Mouse (Mus musculus) heart, embryonic 15.5 days (tissue): ENCODE measurements around the gene Adamts9. TPM values are rescaled to one million over a fixed set of nuclear protein-coding genes. Genes with fewer than 3 reads are reported as not detected.

Experiments
- ATAC-seq: fragments of 200-750 bp; cut with Nextera tagmentation; replicated peaks from 2 replicates; pipeline ENCODE4 v1.8.0; 2017; ENCODE audit warnings: low read depth, moderate TSS enrichment; ENCODE audit not compliant: insufficient number of reproducible peaks, insufficient read depth, low FRiP score
- H3K27ac ChIP-seq: fragments of 300-500 bp; sonication (generic); 2 replicates; pipeline ENCODE4 v1.5.1; 2015; ENCODE audit warnings: mild to moderate bottlenecking, inconsistent platforms
- H3K27me3 ChIP-seq: fragments of 300-500 bp; sonication (generic); 2 replicates; pipeline ENCODE4 v1.6.1; 2015; ENCODE audit warnings: inconsistent platforms
- H3K36me3 ChIP-seq: fragments of 300-500 bp; sonication (generic); 2 replicates; pipeline ENCODE4 v1.6.1; 2015; ENCODE audit warnings: mild to moderate bottlenecking, inconsistent platforms
- H3K4me1 ChIP-seq: fragments of 300-500 bp; sonication (generic); replicated peaks from 2 replicates; pipeline ENCODE4 v1.6.1; 2015; ENCODE audit warnings: inconsistent platforms
- H3K4me2 ChIP-seq: fragments of 300-500 bp; sonication (generic); 2 replicates; pipeline ENCODE4 v1.6.1; 2015; ENCODE audit warnings: inconsistent platforms, mild to moderate bottlenecking, moderate library complexity
- H3K4me3 ChIP-seq: fragments of 300-500 bp; sonication (generic); 2 replicates; pipeline ENCODE4 v1.5.1; 2015; ENCODE audit warnings: mild to moderate bottlenecking, inconsistent platforms
- H3K9ac ChIP-seq: fragments of 300-500 bp; sonication (generic); 2 replicates; pipeline ENCODE4 v1.6.1; 2015; ENCODE audit warnings: mild to moderate bottlenecking, inconsistent platforms
- H3K9me3 ChIP-seq: fragments of 300-500 bp; sonication (generic); replicated peaks from 2 replicates; pipeline ENCODE4 v1.6.1; 2016; ENCODE audit warnings: inconsistent platforms
- WGBS: fragments of 180-500 bp; shearing (Covaris S2); methylation state at CpG from one replicate; pipeline ENCODE4 v1.1.7; 2015; ENCODE audit warnings: mixed read lengths; 5-methylcytosine and 5-hydroxymethylcytosine counted together
- polyA plus RNA-seq: library from polyadenylated mRNA; unstranded; fragments of >200 nt; fragmentation: Nextera tagmentation; extraction: Ambion mirVana; gene quantifications from 2 replicates; pipeline ENCODE4 v1.2.1, GENCODE M21; 2015

The Adamts9 gene
- polyA plus RNA-seq, 1 experiment from 2014 or later = 6.5 TPM

- no peaks in the 10 kb centered on the region for H3K27me3 ChIP-seq
- H3K9me3 ChIP-seq = no peaks in the 10 kb centered on the region
- H3K36me3 ChIP-seq = peaks cover 24% of the 10 kb centered on the region
- ATAC-seq = no peak
- 69% methylated on average over 12 of the region's 12 CpGs for WGBS
- peaks cover 34% of the 10 kb centered on the region for H3K4me1 ChIP-seq
- H3K9ac ChIP-seq = no peak overlapping the region
- no peak overlapping the region for H3K4me3 ChIP-seq
- peak overlapping the region; percentile 12; the same call in 1 of the 2 replicates for H3K27ac ChIP-seq
- no peak overlapping the region for H3K4me2 ChIP-seq
Observed at GRCm38 (mm10) chr6:92858721-92859510, 84.4 kb downstream of the Adamts9 start.

GRCm38 (mm10) chr6:92857761-92858160 lies 85.5 kb downstream of the Adamts9 start:
- peaks cover 24% of the 10 kb centered on the region for H3K36me3 ChIP-seq
- no peak overlapping the region for H3K4me3 ChIP-seq
- no peak for ATAC-seq
- H3K4me1 ChIP-seq = peaks cover 31% of the 10 kb centered on the region
- H3K9me3 ChIP-seq = no peaks in the 10 kb centered on the region
- H3K4me2 ChIP-seq = no peak overlapping the region
- no peaks in the 10 kb centered on the region for H3K27me3 ChIP-seq
- 86% methylated on average over 13 of the region's 13 CpGs for WGBS
- no peak overlapping the region for H3K9ac ChIP-seq
- H3K27ac ChIP-seq = no peak overlapping the region

- Histone ChIP-seq H3K4me3 (no peak overlapping the region), H3K27ac (no peak overlapping the region), H3K4me1 (peaks cover 29% of the 10 kb centered on the region), H3K36me3 (peaks cover 13% of the 10 kb centered on the region), H3K9me3 (no peaks in the 10 kb centered on the region), H3K4me2 (no peak overlapping the region), H3K9ac (no peak overlapping the region), H3K27me3 (no peaks in the 10 kb centered on the region)
- 60% methylated on average over 4 of the region's 4 CpGs for WGBS
- no peak for ATAC-seq
Observed at GRCm38 (mm10) chr6:92854873-92855272, 88.4 kb downstream of the Adamts9 start.

GRCm38 (mm10) chr6:92850250-92850649 lies 93.0 kb downstream of the Adamts9 start:
- H3K9ac ChIP-seq = no peak overlapping the region
- no peaks in the 10 kb centered on the region for H3K9me3 ChIP-seq
- H3K4me2 ChIP-seq = peak overlapping the region; percentile 36
- H3K27ac ChIP-seq = peak overlapping the region; percentile 89
- WGBS = 9% methylated on average over 5 of the region's 5 CpGs
- no peaks in the 10 kb centered on the region for H3K27me3 ChIP-seq
- H3K4me1 ChIP-seq = peaks cover 33% of the 10 kb centered on the region
- peaks cover 9% of the 10 kb centered on the region for H3K36me3 ChIP-seq
- H3K4me3 ChIP-seq = no peak overlapping the region
- ATAC-seq = peak; percentile 92

GRCm38 (mm10) chr6:92849208-92849607 lies 94.1 kb downstream of the Adamts9 start:
- no peaks in the 10 kb centered on the region for H3K9me3 ChIP-seq
- ATAC-seq = no peak
- no peak overlapping the region for H3K9ac ChIP-seq
- H3K4me2 ChIP-seq = no peak overlapping the region
- no peak overlapping the region for H3K4me3 ChIP-seq
- WGBS = 76% methylated on average over 9 of the region's 9 CpGs
- H3K36me3 ChIP-seq = peaks cover 8% of the 10 kb centered on the region
- peaks cover 30% of the 10 kb centered on the region for H3K4me1 ChIP-seq
- H3K27ac ChIP-seq = peak overlapping the region; percentile 64
- no peaks in the 10 kb centered on the region for H3K27me3 ChIP-seq

- Histone ChIP-seq H3K4me2 (no peak overlapping the region), H3K4me1 (peaks cover 30% of the 10 kb centered on the region), H3K36me3 (peaks cover 5% of the 10 kb centered on the region), H3K27me3 (no peaks in the 10 kb centered on the region), H3K4me3 (no peak overlapping the region), H3K9ac (no peak overlapping the region), H3K9me3 (no peaks in the 10 kb centered on the region), H3K27ac (peak overlapping the region; percentile 68)
- no peak for ATAC-seq
- 34% methylated on average over 4 of the region's 4 CpGs for WGBS
Observed at GRCm38 (mm10) chr6:92846614-92847013, 96.7 kb downstream of the Adamts9 start.

GRCm38 (mm10) chr6:92845898-92846297 lies 97.4 kb downstream of the Adamts9 start:
- WGBS = 54% methylated on average over 8 of the region's 8 CpGs

GRCm38 (mm10) chr6:92843474-92843873 lies 99.8 kb downstream of the Adamts9 start:
- H3K36me3 ChIP-seq = peaks cover 4% of the 10 kb centered on the region
- ATAC-seq = no peak
- WGBS = 82% methylated on average over 2 of the region's 2 CpGs
- H3K9me3 ChIP-seq = no peaks in the 10 kb centered on the region
- H3K27ac ChIP-seq = no peak overlapping the region
- H3K4me3 ChIP-seq = no peak overlapping the region
- H3K4me2 ChIP-seq = no peak overlapping the region
- no peak overlapping the region for H3K9ac ChIP-seq
- H3K4me1 ChIP-seq = peaks cover 11% of the 10 kb centered on the region
- no peaks in the 10 kb centered on the region for H3K27me3 ChIP-seq

More at GRCm38 (mm10) chr6:92845898-92846297, 97.4 kb downstream of the Adamts9 start:
- Histone ChIP-seq H3K4me1 (peaks cover 27% of the 10 kb centered on the region), H3K27me3 (no peaks in the 10 kb centered on the region), H3K4me2 (0 out of 2 replicates have a peak overlapping the region, but pooled peaks have one; percentile 9), H3K9ac (no peak overlapping the region), H3K9me3 (no peaks in the 10 kb centered on the region), H3K27ac (peak overlapping the region; percentile 68), H3K4me3 (no peak overlapping the region), H3K36me3 (peaks cover 5% of the 10 kb centered on the region)
- ATAC-seq = no peak

GRCm38 (mm10) chr6:92842000-92842399 lies 101.3 kb downstream of the Adamts9 start:
- Histone ChIP-seq H3K4me2 (no peak overlapping the region), H3K36me3 (no peaks in the 10 kb centered on the region), H3K27me3 (no peaks in the 10 kb centered on the region), H3K9ac (no peak overlapping the region), H3K9me3 (no peaks in the 10 kb centered on the region), H3K4me1 (peaks cover 11% of the 10 kb centered on the region), H3K4me3 (no peak overlapping the region), H3K27ac (no peak overlapping the region)
- no peak for ATAC-seq
- 41% methylated on average over 2 of the region's 2 CpGs for WGBS

- WGBS = 86% methylated on average over 2 of the region's 2 CpGs
- no peak overlapping the region for H3K4me3 ChIP-seq
- H3K9me3 ChIP-seq = no peaks in the 10 kb centered on the region
- no peak overlapping the region for H3K9ac ChIP-seq
- H3K4me2 ChIP-seq = no peak overlapping the region
- H3K27me3 ChIP-seq = no peaks in the 10 kb centered on the region
- no peak overlapping the region for H3K27ac ChIP-seq
- no peaks in the 10 kb centered on the region; the same call in 1 of the 2 replicates for H3K36me3 ChIP-seq
- ATAC-seq = no peak
- peaks cover 31% of the 10 kb centered on the region for H3K4me1 ChIP-seq
Observed at GRCm38 (mm10) chr6:92831106-92831505, 112.2 kb downstream of the Adamts9 start.

GRCm38 (mm10) chr6:92829148-92829547 lies 114.1 kb downstream of the Adamts9 start:
- no peak overlapping the region for H3K4me2 ChIP-seq
- no peaks in the 10 kb centered on the region; the same call in 1 of the 2 replicates for H3K36me3 ChIP-seq
- H3K27ac ChIP-seq = no peak overlapping the region
- H3K9ac ChIP-seq = no peak overlapping the region
- WGBS = 95% methylated on average over 2 of the region's 2 CpGs
- no peaks in the 10 kb centered on the region for H3K27me3 ChIP-seq
- no peak for ATAC-seq
- peaks cover 26% of the 10 kb centered on the region for H3K4me1 ChIP-seq
- no peaks in the 10 kb centered on the region for H3K9me3 ChIP-seq
- no peak overlapping the region for H3K4me3 ChIP-seq

GRCm38 (mm10) chr6:92827360-92827759 lies 115.9 kb downstream of the Adamts9 start:
- Histone ChIP-seq H3K27ac (peak overlapping the region; percentile 7), H3K4me2 (peak overlapping the region; percentile 6; the same call in 1 of the 2 replicates), H3K9ac (no peak overlapping the region), H3K4me3 (no peak overlapping the region), H3K4me1 (peaks cover 26% of the 10 kb centered on the region), H3K36me3 (no peaks in the 10 kb centered on the region), H3K27me3 (no peaks in the 10 kb centered on the region), H3K9me3 (no peaks in the 10 kb centered on the region)
- no peak for ATAC-seq
- WGBS = 25% methylated on average over 5 of the region's 5 CpGs
